Mouse (Mus musculus) granulocyte monocyte progenitor cell, adult 5-6 weeks (primary cell): ENCODE results near the gene Mdh2. TPM values are rescaled to one million over a fixed set of nuclear protein-coding genes. Genes with fewer than 3 reads are reported as not detected.

ENCODE experiments used
- ATAC-seq: replicated peaks from 2 replicates; pipeline ENCODE4 v1.8.0; 2016; ENCODE audit warnings: mild to moderate bottlenecking, moderate TSS enrichment, inconsistent platforms; ENCODE audit not compliant: poor library complexity, severe bottlenecking
- total RNA-seq, 2 experiments: library from RNA; stranded (forward) in 1 of 2; stranded (reverse) in 1 of 2; fragments of 200-712, 200-1000 nt in 1 of 2; fragments of >200 nt in 1 of 2; fragmentation: Nextera tagmentation in 1 of 2; gene quantifications; 2 replicates each; pipeline ENCODE4 v1.2.3; 2014 to 2017

Mdh2 gene
- total RNA-seq (2014; fragmentation: Nextera tagmentation) (299 and 328 TPM in 2 replicates), total RNA-seq (2017) (154 and 224 TPM in 2 replicates)

DNA sequence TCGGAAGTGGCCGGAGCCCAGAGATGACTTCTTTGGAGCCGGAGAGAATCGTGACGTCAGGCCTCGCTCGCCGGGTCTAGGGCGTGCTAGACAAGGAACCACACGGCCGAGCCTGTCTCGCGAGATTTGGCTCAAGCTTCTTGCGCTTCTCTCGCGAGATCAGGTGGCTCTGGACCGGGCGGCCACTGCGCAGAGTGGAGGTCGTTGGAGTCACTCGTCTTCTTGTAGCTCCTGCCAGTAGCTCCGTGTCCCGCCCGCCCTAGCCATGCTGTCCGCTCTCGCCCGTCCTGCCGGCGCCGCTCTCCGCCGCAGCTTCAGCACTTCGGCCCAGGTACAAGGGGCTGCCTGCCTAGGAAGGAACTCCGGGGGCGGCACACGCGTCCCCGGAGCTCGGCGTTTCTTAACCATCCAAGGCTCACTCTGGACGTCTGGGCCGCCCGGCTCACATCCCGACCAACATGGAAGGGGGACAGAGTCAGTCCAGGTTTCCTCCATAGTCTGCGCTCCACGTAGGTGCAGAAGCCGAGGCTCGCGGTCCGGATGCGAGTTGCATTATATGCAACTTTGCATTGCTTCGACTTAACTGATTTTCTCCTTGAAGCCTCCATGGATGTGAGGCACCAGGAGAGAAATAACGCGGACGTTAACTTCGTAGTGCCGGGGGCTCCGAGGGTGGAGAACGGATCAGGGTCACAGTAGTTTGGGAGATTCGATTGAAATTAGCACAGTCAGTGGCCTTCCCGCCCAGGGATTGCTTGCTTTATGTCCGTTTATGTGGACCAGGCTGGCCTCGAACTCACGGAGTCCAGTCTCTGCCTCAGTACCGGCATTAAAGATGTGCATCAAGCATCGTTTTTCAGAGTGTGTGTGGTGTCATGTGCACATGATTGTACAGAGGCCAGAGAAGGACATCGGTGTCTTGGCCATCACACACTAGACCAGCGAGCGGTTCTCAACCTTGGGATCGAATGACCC, at the start of gene Mdh2:
Gene Mdh2, plus strand, starts transcription at position 10 of the 975 bp plus-strand sequence.
- peak; percentile 85 for ATAC-seq

DNA sequence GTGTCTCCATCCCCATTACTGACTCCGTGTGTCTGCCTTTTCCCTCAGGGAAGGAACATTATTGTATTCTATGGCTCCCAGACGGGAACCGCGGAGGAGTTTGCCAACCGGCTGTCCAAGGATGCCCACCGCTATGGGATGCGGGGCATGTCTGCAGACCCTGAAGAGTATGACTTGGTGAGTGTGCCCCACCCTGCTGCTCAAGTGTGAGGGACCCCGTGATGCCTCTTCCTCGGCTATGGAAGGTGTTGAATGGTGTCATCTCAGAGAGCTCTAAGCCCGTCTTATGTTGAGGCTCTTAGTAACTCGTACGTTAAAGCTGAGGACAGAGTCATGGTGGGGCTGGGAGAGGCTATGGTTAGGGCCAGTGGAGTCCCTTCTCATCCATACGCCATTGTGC, 48.9 kb upstream of the Mdh2 start:
- no peak for ATAC-seq

DNA sequence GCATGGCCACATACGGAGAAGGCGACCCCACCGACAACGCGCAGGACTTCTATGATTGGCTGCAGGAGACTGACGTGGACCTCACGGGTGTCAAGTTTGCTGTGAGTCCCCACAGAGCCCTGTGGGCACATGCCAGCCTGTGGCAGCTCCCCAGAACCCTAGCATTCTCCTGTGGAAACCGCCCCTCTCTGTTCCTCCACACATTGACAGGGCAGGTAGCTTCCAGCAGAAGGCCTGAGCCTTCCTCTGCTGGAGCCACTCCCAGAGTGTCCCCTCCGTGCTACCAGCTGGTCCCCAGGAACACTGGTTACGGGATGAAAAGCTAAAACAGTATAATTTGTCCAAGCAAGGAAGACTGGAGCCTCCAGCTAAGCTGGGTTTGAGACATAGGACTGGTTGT, 48.0 kb upstream of the Mdh2 start:
- ATAC-seq, result no peak

DNA sequence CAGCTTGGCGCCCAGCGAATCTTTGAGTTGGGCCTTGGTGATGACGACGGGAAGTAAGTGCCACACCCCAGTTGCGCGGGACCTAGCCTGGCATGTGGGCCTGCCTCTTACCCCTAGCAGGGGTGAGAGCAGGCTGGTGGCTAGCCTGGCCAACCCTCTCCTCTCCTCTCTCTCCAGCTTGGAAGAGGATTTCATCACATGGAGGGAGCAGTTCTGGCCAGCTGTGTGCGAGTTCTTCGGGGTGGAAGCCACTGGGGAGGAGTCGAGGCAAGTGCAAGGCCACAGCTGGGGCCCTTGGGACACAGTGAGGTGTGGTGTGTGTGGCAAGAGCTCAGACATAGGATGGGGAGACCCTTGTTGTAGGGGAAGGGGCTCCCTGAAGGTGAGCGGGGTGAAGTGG, 47.4 kb upstream of the Mdh2 start:
- ATAC-seq, result no peak

DNA sequence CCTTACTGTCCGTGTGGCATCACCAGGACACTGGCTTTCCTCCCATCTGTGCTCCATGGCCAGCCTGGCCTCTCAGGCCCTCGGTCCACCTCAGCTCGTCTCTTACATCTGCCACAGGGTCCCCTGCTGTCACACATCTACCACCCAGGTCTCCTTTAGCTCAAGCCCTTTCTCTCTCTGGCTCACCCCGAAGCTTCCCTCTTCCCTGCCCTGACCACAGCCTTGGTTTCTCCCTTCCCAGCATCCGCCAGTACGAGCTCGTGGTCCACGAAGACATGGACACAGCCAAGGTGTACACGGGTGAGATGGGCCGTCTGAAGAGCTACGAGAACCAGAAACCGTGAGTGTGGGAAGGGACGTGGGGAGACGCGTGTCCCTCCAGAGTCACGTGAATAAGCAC, 47.0 kb upstream of the Mdh2 start:
- ATAC-seq, result no peak

DNA sequence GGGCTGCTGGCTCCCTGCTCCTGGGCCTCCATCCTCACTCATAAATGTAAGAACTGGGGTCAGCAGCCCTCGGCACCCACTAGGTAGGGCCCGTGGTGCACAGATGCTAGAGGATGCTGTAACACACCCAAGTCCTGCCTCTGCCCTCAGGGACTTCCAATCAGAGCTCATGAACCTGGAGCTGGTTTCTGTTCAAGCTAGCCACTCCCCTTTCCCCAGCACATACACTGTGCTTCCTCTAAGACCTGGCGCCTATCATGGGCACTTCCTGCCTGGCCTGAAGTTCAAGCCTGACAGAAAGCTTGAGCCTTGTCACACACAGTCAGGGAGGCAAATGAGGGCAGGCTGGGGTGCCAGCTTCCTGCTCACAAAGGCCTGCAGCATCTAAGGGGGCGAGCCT, 45.2 kb upstream of the Mdh2 start:
- ATAC-seq, result no peak

DNA sequence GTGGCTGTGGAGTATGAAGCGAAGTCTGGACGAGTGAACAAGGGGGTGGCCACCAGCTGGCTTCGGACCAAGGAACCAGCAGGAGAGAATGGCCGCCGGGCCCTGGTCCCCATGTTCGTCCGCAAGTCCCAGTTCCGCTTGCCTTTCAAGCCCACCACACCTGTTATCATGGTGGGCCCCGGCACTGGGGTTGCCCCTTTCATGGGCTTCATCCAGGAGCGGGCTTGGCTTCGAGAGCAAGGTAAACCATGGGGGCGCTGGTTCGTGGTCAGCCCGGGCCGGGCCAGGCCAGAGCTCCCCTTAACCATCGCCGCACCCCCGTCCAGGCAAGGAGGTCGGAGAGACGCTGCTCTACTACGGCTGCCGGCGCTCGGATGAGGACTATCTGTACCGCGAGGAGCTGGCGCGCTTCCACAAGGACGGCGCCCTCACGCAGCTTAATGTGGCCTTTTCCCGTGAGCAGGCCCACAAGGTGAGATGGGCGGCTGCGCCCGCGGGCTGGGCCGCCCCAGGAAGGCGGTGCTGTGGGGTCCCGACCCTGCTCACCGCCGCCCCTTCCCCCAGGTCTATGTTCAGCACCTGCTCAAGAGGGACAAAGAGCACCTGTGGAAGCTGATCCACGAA, 44.1 kb upstream of the Mdh2 start:
- no peak for ATAC-seq

DNA sequence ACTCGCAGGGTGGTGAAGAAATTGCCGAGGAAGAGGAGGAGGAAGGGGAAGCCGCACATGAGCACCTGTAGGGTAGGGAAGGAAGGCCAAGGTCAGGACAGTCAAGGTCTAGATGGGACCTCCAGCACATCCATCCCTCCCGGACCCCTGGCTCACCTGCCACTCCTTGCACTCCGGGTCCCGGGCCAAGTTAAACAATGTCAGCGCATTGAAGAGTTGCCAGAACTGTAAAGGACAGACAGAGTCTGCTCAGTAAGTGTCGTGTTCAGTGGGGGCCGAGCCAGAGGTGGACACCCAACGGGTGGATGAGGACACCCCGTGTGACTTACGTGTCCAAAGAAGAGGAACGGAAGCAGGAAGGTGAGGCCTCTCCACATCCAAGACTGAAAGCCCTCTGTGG, 42.5 kb upstream of the Mdh2 start:
- no peak for ATAC-seq

DNA sequence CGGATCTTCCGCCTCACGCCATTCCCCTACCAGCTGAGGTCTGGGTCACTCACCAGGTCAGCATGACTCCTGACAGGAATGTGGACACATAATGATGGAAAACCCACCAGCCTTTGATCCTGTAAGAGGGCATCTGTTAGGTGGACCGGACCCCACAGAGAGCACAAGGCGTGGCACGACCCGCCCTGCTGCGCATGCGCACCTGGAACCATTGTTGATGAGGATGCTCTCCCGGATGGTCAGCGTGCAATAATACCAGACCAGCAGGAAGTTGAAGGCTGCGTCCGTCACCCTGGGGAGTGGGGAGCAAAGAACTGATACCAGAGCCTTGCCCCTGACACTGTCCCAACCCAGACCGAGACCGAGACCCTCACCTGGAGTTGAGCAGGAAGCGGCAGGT, 41.7 kb upstream of the Mdh2 start:
- ATAC-seq, result no peak

DNA sequence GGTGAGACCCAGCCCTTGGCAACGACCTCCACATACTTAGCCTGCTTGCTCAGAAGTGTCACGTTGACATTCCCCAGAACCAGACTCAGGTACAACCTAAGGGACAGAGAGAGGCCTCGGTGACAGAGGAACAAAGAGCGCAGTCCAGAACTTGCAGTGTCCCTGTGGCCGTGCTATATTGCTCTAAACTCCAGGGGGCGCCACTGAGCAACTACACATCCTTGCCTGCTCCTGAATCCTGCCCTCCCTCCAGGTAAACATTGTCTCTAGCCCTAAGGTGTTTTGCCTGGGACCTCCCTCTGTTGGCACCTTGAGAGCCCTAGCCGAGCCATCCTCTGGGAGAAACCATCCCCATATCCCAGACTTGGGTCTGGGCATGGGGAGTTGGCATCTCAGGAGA, 41.1 kb upstream of the Mdh2 start:
- ATAC-seq, result no peak

DNA sequence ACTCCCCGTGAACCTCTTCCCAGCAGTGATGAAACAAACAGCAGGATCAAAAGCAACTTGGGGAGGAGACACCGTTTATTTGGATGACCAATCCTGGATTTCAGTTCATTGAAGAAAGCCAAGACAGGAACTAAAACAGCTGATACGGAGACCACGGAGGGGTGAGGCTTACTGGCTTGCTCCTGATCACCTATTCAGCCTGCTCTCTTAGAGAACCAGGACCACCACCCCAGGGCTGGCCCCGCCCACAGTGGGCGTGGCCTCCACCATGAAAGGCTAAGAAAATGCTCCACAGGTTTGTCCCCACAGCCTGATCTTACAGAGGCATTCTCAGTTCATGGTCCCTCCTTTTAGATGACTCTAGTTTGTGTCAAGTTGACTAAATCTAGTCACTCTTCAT, 40.0 kb upstream of the Mdh2 start:
- no peak for ATAC-seq

DNA sequence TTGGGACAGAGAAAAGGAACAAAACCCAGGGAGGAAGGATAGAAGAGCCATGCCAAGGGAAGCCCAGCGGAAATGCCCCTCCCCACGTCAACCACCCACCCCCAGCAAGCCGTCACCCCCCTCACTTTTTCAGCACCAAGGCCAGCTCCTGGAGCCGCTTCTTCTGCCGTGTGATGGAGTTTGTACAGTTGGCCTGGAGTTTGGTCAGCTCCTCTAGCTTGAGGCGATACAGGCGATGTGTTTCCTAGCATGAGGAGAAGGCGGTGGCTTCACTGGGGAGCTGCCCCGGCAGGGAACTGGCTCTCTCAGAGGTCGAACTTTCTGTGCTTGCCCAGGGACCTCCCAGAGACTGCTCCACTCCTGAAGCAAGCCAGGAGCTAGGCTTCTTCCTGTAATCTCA, 36.1 kb upstream of the Mdh2 start:
- ATAC-seq, result no peak

DNA sequence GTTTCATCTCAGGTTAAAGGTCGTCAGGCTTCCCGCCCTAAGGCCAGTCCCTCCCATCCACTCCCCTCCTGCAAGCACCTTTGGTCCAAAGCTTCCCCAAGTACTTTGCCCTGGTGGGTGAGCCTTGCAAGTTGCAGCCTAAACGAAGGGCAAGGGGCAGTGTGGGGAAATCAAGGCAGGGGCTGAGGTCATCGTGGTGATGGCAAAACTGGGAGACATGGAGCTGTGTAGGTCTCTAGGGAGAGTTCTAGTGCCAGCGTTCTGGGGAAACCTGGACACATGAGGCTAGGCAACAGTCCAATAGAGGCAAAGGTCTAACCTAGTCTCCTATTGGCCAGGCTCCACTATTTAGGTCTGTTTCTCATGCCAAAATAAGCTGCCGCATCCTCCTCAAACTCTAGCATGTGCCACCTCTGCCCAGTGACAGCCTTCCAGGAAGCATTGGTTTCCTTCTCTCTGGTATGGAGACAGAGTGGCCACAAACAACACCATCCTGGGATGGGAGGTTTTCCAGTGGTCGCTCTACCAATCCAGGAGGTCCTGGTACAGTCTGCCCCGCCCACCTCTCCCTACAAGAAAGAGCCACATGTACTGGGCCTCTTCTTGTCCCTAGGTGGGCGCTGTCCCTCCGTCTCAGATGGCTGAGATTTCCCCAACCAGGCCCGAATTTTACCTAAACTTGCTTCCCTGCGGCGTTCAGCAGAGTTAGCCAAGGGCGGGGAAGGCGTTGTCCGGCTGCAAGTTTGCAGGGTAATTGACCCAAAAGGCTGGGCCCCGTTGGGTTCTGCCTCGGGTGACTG, 35.1 kb upstream of the Mdh2 start:
- peak; percentile 53 for ATAC-seq

DNA sequence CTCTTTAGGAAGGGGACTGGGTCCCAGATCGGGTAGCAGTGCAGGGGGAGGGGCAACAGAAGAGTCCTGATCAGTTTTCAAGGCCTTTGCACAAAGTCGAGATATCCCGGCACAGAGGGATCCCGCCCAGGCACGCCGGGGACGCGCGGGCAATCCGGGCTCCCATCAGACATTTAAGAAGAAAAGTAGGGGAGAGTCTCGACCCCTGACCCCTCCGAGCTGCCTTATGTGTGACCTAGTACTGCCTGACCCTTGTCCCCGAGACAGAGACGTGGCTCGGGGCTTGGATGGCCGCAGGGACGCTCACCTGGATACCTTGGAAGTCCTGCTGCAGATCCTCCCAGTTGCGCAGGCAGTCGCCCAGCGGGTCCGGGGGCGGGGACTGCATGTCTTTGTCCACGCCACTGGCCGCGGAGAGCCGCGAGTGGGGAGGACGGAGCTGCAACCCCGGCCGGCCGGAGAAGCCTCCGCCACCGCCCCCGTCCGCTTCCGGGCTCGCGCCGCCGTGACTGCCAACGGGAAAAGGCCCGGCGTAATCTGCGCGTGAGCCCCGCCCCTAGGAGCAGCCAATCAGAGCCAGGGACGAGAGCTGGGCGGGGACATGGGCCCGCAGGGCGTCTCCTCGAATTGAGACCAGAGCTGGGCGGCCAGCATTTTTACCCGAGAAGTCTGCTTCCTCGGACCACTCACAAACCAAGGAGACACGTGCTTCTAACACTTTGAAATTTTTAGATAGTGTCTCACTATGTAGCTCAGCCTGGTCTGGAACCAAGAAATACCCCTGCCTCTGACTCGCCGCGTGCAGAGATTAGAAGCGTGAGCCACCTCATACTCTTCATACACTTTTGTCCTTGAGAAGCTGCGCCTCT, 34.3 kb upstream of the Mdh2 start, which contains the start of gene Tmem120a:
Gene Tmem120a, minus strand, starts transcription at position 708 of the 869 bp plus-strand sequence.
- peak; percentile 98 for ATAC-seq

DNA sequence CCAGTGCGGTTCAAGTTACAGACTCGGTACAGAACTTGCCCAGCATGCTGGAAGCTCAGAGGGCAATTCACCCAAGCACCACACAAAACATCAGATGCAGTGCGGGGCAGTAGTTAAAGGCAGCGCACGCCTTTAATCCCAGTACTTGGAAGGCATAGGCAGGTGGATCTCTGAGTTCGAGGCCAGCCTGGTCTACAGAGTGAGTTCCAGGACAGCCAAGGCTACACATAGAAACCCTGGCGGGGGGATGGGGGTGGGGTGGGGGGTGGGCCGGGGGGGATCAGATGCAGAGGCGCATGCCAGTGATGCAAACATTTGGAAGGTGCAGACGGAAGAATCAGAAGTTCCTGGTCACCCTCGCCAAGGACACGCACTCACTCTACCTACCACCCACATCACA, 33.5 kb upstream of the Mdh2 start:
- no peak for ATAC-seq

DNA sequence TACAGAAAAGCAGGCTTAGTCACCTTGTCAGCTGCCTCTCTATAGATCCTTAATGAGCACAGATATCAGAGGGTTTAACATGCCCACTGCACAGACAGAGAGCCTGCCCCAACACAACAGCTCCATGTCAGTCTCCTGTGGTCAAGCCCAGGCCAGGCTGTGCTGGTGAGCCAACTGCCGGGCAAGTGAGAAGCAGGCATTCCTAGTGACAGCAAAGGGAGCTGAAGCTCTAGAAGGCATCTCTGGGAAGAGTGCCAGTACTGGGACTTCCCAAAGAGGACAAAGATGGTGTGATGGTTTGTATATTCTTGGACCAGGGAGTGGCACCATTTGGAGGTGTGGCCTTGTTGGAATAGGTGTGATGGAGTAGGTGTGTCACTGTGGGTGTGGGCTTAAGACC, 27.2 kb upstream of the Mdh2 start:
- no peak for ATAC-seq

DNA sequence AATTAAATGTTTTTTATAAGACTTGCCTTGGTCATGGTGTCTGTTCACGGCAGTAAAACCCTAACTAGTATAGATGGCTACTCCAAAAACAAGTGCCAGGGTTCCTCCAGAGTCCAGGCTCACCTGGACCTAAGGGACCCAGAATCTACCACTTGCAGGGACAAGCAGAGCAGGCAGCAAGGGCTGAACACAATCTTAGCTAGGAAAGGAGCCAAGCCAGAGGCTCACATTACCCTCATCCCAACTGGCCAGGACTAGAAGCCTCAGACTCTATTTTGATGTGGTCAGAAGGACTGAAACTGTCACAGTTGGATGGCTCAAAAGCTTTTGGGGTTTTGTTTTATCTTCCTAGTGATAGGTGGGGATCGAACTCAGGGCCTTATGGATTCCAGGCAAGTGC, 26.7 kb upstream of the Mdh2 start:
- ATAC-seq, result no peak

DNA sequence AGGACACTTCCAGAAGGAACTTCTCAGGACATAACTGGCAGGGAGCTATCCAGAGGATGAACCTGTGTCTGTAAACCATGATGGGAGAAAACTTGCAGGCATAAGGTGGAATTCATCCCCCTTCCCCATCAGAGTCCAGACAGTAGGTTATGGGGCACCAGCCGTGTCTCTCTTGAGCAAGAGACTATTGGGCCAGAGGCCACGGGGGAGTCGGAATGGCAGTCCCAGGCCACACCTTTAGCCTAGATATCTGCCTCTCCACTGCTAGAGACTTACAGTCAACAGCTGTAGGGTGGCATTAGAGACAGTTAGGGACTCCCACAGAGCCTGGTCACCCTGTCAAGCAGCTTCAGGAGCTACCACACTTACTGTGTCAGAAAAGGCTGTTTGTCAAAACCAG, 16.4 kb upstream of the Mdh2 start:
- no peak for ATAC-seq

DNA sequence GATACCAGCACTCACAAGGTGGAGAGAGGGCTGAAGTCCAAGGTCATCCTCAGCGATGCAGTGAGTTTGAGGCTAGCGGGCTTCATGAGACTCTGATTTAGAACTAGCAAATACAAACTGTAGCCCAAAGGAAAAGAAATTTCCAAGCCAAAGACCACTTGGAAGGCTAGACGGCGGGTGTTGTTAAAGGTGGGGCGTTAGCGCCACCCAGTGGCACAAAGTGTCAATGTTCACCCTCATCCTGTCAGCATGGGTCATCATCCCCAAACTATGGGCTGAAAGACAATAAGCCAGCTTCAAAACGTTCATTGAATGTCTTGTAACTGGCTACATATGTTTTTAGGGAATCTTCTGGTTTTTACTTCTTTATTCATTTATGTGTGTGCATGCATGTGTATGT, 14.8 kb upstream of the Mdh2 start:
- ATAC-seq, result peak; percentile 79

DNA sequence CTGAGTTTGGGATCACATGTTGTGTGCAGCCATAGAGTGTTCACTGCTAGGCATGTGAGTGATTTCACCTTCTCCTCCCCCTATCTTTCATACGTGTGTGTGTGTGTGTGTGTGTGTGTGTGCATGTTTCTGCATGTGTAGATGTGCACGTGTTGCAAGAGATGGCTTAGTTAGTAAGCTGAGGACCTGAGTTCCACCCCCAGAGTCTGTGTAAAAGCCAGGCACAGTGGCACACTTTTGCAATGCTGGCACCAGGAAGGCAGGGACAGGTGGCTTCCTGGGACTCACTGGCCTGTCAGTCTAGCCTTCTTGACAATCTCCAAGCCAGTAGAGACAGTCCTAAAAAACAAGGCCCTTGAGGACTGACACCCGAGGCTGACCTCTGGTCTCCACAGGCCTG, 13.3 kb upstream of the Mdh2 start:
- ATAC-seq, result no peak
